Mouse (Mus musculus) heart, postnatal 0 days (tissue): ENCODE data around the gene Erich2. TPM values are rescaled to one million over a fixed set of nuclear protein-coding genes. Genes with fewer than 3 reads are reported as not detected.
"Not testable (repeated sequence)": the region's sequence is repeated elsewhere in the genome, so short reads cannot be mapped to it uniquely, and the experiment has no call there.

Source experiments
- ATAC-seq: fragments of 200-750 bp; cut with Nextera tagmentation; 2 replicates; pipeline ENCODE4 v1.8.0; 2017; ENCODE audit warnings: low read depth, moderate number of reproducible peaks, moderate library complexity; ENCODE audit not compliant: insufficient read depth
- DNase-seq: peaks from one replicate; pipeline ENCODE4 v3.0.0-alpha.2; 2016; ENCODE audit warnings: low spot score
- H3K27ac ChIP-seq: fragments of 300-500 bp; sonication (generic); 2 replicates; pipeline ENCODE4 v1.5.1; 2014; ENCODE audit warnings: low read depth, mild to moderate bottlenecking
- H3K27me3 ChIP-seq: fragments of 300-500 bp; sonication (generic); 2 replicates; pipeline ENCODE4 v1.6.1; 2014; ENCODE audit warnings: low read length, mixed read lengths; ENCODE audit not compliant: control insufficient read depth, insufficient read depth
- H3K36me3 ChIP-seq: fragments of 300-500 bp; sonication (generic); replicated peaks from 2 replicates; pipeline ENCODE4 v1.6.1; 2014; ENCODE audit warnings: low read length, mixed read lengths; ENCODE audit not compliant: control insufficient read depth, insufficient read depth
- H3K4me1 ChIP-seq: fragments of 300-500 bp; sonication (generic); 2 replicates; pipeline ENCODE4 v1.6.1; 2014; ENCODE audit warnings: antibody characterized with exemption; ENCODE audit not compliant: control insufficient read depth, insufficient read depth
- H3K4me2 ChIP-seq: fragments of 300-500 bp; sonication (generic); 2 replicates; pipeline ENCODE4 v1.6.1; 2014; ENCODE audit warnings: low read depth, mild to moderate bottlenecking, low read length, moderate library complexity
- H3K4me3 ChIP-seq: fragments of 300-500 bp; sonication (generic); 2 replicates; pipeline ENCODE4 v1.5.1; 2014; ENCODE audit warnings: low read depth, low read length
- H3K9ac ChIP-seq: fragments of 300-500 bp; sonication (generic); replicated peaks from 2 replicates; pipeline ENCODE4 v1.6.1; 2014; ENCODE audit warnings: low read depth, low read length, mixed read lengths
- H3K9me3 ChIP-seq: fragments of 300-500 bp; sonication (generic); replicated peaks from 2 replicates; pipeline ENCODE4 v1.6.1; 2016; ENCODE audit warnings: low read length; ENCODE audit not compliant: control insufficient read depth
- CTCF ChIP-seq: IDR thresholded peaks from 2 replicates; pipeline ENCODE4 v1.5.1; 2016; ENCODE audit warnings: antibody characterized with exemption, control low read depth, low read depth
- EP300 ChIP-seq: IDR thresholded peaks from 2 replicates; pipeline ENCODE4 v1.6.1; 2016; ENCODE audit warnings: antibody characterized with exemption, low read depth
- WGBS: fragments of 180-500 bp; shearing (Covaris S2); extraction: QIAGEN DNeasy Blood & Tissue Kit; methylation state at CpG from one replicate; pipeline ENCODE4 v1.1.7; 2014; 5-methylcytosine and 5-hydroxymethylcytosine counted together
- polyA plus RNA-seq: library from polyadenylated mRNA; unstranded; fragments of >200 nt; fragmentation: Nextera tagmentation; extraction: Ambion mirVana; gene quantifications from 2 replicates; pipeline ENCODE4 v1.2.1, GENCODE M21; 2015
- total RNA-seq: library from RNA; depleted of rRNA; stranded (reverse); fragments of >200 nt; gene quantifications from 2 replicates; pipeline ENCODE4 v1.2.3, GENCODE M21; 2014; ENCODE audit warnings: low replicate concordance

The Erich2 gene
- total and polyA plus RNA-seq, 2 experiments from 2014 or later: 0.19 TPM; not detected in 1

GRCm38 (mm10) chr2:70538283-70538682 is 29.7 kb downstream of the Erich2 start:
- DNase-seq, H3K27ac ChIP-seq, H3K4me2 ChIP-seq, H3K4me1 ChIP-seq, H3K9ac ChIP-seq, H3K27me3 ChIP-seq, H3K36me3 ChIP-seq, ATAC-seq, H3K9me3 ChIP-seq, H3K4me3 ChIP-seq: not testable (repeated sequence)
- TF ChIP-seq CTCF: peak; percentile 61
- 44% methylated on average over 7 of the region's 7 CpGs for WGBS

GRCm38 (mm10) chr2:70550671-70551070 is 42.1 kb downstream of the Erich2 start:
- H3K27me3 ChIP-seq: no peaks in the 10 kb centered on the region
- H3K36me3 ChIP-seq: no peaks in the 10 kb centered on the region
- no peaks in the 10 kb centered on the region for H3K9me3 ChIP-seq
- ATAC-seq: no peak
- TF ChIP-seq EP300 (no peak), CTCF (no peak)
- WGBS: 51% methylated on average over 6 of the region's 6 CpGs
- H3K27ac ChIP-seq: no peak overlapping the region
- no peak overlapping the region for H3K4me2 ChIP-seq
- no peak overlapping the region for H3K4me3 ChIP-seq
- no peaks in the 10 kb centered on the region for H3K4me1 ChIP-seq
- no peak overlapping the region for H3K9ac ChIP-seq
- DNase-seq: no peak

- H3K27me3 ChIP-seq: no peaks in the 10 kb centered on the region
- TF ChIP-seq CTCF (no peak), EP300 (no peak)
- no peak overlapping the region for H3K9ac ChIP-seq
- 62% methylated on average over 2 of the region's 2 CpGs for WGBS
- no peak overlapping the region for H3K27ac ChIP-seq
- no peak overlapping the region for H3K4me2 ChIP-seq
- no peaks in the 10 kb centered on the region for H3K36me3 ChIP-seq
- H3K4me1 ChIP-seq: no peaks in the 10 kb centered on the region
- no peak overlapping the region for H3K4me3 ChIP-seq
- H3K9me3 ChIP-seq: no peaks in the 10 kb centered on the region
- DNase-seq (no peak), ATAC-seq (no peak)
Observed at GRCm38 (mm10) chr2:70551446-70551845, 42.8 kb downstream of the Erich2 start.

GRCm38 (mm10) chr2:70552067-70552598 is 43.5 kb downstream of the Erich2 start:
- Histone ChIP-seq H3K4me2 (no peak overlapping the region), H3K36me3 (no peaks in the 10 kb centered on the region), H3K4me3 (no peak overlapping the region), H3K27ac (no peak overlapping the region), H3K9ac (no peak overlapping the region), H3K4me1 (no peaks in the 10 kb centered on the region), H3K9me3 (no peaks in the 10 kb centered on the region), H3K27me3 (0 out of 2 replicates have a peak, but pooled peaks cover under 1% of the 10 kb centered on the region)
- 69% methylated on average over 15 of the region's 15 CpGs for WGBS
- TF ChIP-seq EP300 (no peak), CTCF (no peak)
- ATAC-seq (no peak), DNase-seq (no peak)

DNA sequence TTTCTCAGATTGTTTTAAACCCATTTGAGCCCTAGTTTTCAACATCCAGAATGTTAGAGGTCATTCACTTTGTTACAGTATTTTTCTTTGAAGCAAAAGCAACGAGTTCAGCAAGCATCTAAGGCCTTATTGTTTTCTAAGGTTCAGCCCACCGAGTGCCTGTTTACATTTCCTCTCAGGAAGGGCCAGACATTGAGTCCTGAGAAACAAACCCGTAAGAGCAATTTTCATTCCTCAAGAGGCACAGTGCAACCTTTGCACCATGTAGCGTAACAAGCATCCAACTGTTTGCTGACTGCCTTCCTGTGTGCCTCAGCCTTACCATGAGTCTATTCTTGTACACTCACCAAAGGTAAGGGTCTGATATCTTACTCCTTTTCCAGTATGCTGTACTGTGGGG is 44.2 kb downstream of the Erich2 start, which contains the start of gene Gad1:
Gad1 (plus strand) TSS at position 301 of the 400 bp plus-strand sequence.
- ATAC-seq (no peak), DNase-seq (no peak)
- no peaks in the 10 kb centered on the region for H3K4me1 ChIP-seq
- no peak within 1 kb of the TSS for H3K4me2 ChIP-seq
- no peak for TF ChIP-seq EP300
- TF ChIP-seq CTCF: no peak
- no peaks in the 10 kb centered on the region for H3K36me3 ChIP-seq
- H3K27ac ChIP-seq: no peak within 1 kb of the TSS
- WGBS: 50% methylated on average over 4 of the region's 4 CpGs
- no peak within 1 kb of the TSS for H3K4me3 ChIP-seq
- no peak within 1 kb of the TSS for H3K9ac ChIP-seq
- H3K27me3 ChIP-seq: 0 out of 2 replicates have a peak, but pooled peaks cover 6% of the 10 kb centered on the region
- H3K9me3 ChIP-seq: no peaks in the 10 kb centered on the region

- no peak overlapping the region for H3K27ac ChIP-seq
- no peaks in the 10 kb centered on the region for H3K9me3 ChIP-seq
- no peak for TF ChIP-seq EP300
- TF ChIP-seq CTCF: no peak
- H3K27me3 ChIP-seq: peaks cover 14% of the 10 kb centered on the region
- H3K9ac ChIP-seq: no peak overlapping the region
- H3K4me3 ChIP-seq: no peak overlapping the region
- H3K36me3 ChIP-seq: no peaks in the 10 kb centered on the region
- WGBS: 75% methylated on average over 3 of the region's 3 CpGs
- no peak overlapping the region for H3K4me2 ChIP-seq
- DNase-seq: no peak
- ATAC-seq: no peak
- H3K4me1 ChIP-seq: no peaks in the 10 kb centered on the region
Observed at GRCm38 (mm10) chr2:70553826-70554225, 45.2 kb downstream of the Erich2 start.
